Mouse (Mus musculus): ENCODE measurements around the gene Pmch.

The Pmch gene

DNA sequence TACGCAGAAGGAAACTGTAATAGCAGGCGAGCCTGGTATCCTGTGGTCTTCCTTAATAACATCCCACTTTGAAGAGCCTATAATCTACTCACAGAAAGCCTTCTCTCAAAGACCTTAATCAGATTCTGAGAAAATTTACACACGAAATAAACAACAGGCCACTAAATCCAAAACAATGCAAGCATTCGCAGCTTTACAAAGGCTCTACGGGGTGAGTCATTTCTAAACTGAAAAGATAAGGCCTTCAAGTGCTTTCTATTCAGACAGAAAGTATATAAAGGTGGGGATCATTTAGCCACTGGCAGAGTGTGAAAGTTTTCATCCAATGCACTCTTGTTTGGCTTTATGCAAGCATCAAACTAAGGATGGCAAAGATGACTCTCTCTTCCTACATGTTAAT, at the start of gene Pmch:
Pmch (plus strand) TSS at position 301 of the 400 bp plus-strand sequence.
- DNase-seq (ENCODE audit: low spot score in 2 of 2) = no peak

DNA sequence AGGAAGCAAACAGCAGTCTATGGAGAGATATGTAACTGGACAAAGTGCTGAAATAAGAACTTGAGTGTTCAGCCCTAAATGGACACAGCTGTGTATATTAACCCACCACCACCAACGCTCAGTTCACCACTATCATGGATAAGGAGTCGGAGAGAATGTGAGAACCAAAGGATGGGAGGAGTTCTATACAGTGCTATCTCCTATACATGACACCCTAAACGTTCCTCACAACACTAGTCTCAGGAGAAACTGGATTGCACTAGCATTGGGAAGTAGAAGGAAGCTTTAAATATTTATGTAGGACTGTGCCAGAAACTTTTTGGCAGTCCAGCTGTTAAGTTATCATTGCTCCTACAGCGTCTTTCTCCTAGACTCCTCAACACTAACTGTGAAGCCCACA, 46.6 kb upstream of the Pmch start:
- no peak for DNase-seq (ENCODE audit: low spot score in 2 of 2)

DNA sequence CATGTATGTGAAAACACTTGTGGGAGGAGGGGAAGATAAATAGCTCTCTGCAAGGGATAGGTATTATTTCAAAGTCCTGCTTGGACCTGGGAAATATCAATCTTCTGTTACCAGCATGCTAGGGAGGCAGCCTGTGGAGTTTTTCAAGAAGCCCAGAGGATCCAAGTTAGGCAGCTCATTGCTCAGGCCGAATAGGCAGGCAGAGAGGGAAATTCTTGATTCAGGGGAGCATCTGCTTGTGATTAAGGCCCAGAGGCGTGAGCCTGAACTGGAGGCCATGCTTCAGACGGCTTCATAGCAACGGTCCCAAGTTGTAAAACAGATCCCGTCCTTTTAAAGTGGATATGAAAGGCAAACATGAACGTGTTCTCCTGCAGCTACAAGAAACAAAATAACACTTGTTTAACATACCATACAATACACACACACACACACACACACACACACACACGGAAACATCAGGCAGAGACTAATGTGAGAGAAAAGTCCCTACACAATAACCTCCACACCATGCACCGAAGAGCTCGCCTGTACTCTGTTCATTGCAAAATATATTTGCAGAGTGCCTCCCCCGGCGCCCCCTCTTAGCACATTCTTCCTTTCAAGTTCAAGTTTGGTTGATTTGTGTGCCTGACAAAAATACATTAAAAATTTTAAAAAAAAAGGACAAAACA, 44.6 kb upstream of the Pmch start:
- DNase-seq (ENCODE audit: low spot score in 2 of 2) = no peak

DNA sequence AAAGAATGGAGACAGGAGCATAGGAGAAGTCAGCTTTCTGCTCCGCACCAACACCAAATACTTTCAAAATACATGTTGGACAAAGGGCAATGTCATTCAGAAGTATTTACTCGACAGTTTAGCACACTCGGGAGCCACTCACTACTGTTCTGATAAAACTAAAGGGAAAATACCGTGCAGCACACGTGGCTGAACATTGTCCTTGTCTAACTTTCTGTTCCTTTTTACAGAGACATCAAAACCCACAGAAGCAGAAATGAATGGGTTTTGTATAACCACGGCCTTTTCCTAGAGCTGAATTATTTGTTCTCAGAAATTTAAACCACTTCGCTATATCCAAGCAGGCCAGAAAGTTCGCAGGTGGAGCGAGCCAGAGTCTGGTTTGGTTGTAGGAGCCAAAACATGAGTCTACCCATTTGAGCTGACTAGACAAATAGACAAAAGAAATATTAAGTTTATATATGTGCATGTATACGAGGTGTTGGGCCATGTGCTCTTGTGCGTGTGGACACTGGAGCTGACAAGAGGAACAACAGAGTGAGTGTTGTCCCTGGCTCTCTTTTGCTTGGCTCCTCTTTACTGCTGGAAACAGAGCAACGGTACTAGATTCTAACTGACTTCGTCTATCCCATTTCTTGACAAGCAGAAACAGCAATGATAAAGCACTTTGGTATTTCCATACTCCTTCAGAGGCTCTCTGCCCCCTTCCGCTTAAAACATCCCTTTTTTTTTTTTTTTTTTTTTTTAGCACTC, 36.5 kb upstream of the Pmch start:
- DNase-seq (ENCODE audit: low spot score in 2 of 2) = no peak

DNA sequence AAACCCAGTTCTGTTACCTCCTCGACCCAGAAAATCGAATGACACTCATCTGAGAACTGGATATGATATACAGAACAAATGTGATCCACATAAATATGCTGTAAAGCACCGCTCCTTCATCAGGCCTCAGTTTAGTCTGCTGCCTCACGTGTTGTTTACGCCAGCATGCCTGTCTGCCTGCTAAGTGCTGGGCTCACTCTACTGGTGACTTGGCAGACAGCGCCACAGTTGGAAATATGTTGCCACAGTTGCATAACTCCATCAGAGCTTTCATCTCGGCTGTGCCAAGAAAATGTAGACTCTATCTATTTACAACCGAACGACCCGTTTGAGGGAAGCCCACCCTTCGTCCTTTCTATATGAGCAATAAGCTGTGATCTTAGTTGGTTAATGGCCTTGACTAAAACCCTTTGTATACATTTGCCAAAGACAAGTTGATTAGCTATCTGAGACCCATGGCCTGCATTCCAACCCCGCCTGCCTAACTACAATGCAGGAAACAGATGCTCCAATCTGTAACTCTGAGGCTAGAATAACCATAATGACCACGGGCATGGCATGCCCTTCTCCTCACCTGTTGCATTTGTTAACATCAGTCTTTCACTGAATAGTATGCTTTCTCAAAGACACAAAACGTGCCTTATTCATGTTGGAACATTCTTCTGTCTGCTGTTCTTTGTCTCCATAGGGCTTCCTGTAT, 33.8 kb upstream of the Pmch start:
- peak in 1 of 2 experiments; percentile 44 for DNase-seq (ENCODE audit: low spot score in 2 of 2)

DNA sequence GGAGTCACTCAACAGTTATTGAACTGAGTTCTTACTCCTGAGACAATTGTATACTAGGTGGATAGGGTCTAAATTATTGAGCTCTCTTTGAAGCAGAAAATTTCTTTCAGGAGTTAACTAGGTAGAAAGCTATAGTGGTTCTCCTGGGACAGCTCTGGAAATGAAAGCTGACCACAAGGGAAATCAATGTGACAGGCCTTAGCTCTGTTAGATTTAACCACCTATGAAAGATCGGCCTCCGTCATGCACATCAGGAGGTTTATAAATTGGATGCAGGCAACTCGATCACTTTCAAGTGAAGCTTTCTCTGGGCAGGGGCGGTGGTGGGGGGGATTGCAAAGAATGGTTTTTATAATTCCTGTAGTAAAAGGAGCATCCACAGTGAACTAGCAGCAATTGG, 27.4 kb upstream of the Pmch start:
- no peak for DNase-seq (ENCODE audit: low spot score in 2 of 2)

DNA sequence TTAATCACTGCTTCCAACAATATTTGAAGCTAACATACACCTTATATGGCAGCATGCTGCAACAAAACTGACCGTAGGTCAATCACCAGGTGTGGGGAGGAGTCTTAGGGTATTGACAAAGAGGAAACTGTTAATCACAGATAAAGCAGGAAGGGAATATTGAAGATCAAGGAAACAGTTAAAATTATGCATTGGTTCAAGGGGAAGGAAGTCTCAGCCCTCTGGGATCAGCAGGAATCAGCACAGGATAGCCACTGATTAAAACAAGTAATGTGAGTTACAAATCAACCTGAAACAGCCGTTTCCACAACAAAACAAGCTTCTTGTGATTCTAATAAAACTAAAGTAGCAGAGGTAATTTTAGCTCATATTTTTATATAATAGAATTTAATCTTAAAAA, 26.0 kb upstream of the Pmch start:
- DNase-seq (ENCODE audit: low spot score in 2 of 2) = no peak

DNA sequence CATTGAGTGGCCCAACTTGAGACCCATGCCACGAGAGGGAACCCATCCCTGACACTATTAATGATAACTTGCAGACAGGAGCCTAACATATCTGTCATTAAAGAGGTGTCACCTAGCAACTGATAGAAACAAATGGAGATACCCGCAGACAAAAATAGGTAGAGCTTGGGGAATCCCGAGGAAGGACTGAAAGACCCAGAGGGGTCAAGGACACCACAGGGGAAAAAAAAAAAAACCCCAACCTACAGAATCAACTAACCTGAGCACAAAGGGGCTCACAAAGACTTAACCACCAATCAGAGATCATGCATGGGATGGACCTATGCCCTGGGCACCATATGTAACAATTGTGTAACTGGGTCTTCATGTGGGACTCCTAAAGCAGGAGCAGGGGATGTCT, 23.5 kb upstream of the Pmch start:
- DNase-seq (ENCODE audit: low spot score in 2 of 2) = no peak

DNA sequence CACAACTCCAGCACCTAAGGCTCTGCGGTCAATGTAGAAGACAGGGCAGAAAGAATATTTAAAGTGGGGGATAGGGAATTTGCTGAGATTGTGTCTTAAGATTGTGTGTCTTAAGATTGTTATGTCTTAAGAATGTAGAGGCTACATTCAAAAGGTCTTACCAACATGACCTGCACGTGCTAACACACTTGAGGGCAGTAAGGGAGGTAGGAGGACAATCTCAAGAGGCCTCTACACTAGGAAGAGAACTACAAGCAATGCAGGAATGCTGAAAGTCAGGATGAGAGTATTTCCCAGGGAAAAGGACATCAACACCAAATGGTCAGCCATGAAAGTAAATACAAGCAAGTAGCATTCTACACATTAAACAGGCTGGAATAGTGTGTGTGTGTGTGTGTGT, 15.3 kb downstream of the Pmch start:
- no peak for DNase-seq (ENCODE audit: low spot score in 2 of 2)

DNA sequence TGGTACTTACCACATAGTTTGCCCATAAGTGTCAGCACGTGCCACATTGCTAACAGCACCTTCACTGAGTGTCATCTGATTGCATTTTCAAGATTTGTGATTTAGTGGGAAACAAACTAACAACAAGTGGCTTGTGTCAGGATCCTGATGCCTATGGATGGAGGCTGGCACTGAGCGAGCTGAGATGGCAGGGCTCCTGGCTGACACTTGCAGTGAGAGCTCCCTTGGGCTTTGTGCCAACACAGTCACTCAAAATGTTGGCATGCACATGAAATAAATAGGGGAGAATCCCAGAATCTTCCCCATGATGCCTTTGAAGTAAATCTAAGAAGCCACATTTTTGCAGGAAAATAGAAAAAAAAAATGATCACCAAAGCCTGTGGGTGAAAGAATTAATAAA, 22.4 kb downstream of the Pmch start:
- no peak for DNase-seq (ENCODE audit: low spot score in 2 of 2)

DNA sequence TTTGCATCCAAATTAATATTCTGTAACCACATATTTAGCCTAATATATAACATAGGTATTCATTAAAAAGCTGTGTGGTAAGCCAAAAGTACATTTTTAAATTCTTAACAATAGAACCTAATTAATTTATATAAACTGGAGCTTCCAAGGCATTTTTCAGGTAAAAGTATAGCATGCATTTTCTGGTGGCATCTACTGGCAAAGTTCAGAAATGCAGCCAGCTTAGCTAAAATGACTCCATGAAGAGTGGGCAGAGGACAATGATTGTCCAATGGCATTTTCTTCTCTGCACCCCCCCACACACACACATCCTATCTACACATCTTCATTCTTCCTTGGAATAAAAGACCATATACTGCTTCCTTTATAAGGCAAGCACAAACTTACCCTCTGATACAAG, 28.8 kb downstream of the Pmch start:
- no peak for DNase-seq (ENCODE audit: low spot score in 2 of 2)

DNA sequence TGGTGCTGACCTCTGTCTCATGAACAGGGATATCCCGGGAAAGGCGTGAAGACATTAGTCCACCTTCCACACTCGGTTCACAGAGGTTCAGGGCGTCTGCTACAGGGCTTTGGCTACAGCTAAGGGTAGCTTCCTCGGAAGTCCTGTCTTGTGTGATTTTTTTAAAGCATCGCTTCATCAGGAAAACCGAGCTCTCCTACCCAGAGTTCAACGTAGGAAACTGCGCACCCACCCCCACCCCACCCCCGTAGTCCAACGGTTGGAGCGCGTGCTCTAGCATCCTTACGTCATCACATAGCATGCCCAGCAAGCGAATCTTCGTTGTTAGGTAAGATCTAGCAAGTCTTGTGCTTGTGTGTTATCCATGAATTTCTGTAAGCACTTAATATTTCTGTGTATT, 44.8 kb downstream of the Pmch start:
- DNase-seq (ENCODE audit: low spot score in 2 of 2) = no peak
